Mouse (Mus musculus): Measurements from ENCODE around the gene Nat8. TPM values are rescaled to one million over a fixed set of nuclear protein-coding genes. Genes with fewer than 3 reads are reported as not detected.
"Not testable (repeated sequence)": the region's sequence is repeated elsewhere in the genome, so short reads cannot be mapped to it uniquely, and the experiment has no call there.

Gene Nat8
- total RNA-seq, 2 experiments from 2014 or later: not detected

DNA sequence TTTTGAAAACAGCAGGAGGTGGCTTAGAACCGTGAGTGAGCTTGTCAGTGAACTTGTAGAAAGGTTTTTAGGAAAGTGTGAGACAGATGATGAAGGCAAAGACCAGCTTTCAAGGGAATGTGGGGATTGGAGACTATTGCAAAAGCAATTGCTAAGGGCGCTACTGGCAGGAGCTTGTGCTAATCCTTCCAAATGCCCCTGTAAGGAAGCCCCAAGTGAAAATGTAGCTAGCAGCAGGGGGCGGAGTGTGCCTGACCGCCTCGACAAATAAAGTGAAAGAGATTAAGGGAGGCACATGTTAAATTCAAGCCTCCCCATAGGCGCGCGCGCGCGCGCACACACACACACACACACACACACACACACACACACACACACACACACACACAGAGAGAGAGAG lies 5.4 kb upstream of the Nat8 start:
- ATAC-seq (replicated peaks; ENCODE audit: poor library complexity, severe bottlenecking): peak; percentile 44; the same call in 1 of the 2 replicates

DNA sequence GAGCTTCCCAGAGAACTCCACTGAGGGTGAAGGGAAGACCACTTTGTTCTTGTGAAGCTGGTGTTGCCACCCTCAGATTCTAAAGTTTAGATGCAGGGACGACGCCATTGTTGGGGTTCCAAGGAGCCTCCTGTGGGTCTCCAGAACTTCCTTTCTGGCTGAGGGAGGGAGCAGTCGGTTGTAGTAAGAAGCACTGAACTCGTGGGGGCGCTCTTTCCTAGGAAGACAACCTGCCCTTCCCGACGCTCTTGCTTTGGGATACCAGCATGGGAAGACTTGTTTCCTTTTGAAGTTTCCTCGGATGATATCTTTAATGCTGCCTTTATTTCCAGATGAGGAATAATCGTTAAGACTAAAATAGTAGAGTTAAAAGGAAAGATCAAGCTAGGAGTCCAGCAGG lies 4.9 kb upstream of the Nat8 start:
- peak; percentile 30; the same call in 1 of the 2 replicates for ATAC-seq (replicated peaks; ENCODE audit: poor library complexity, severe bottlenecking)

DNA sequence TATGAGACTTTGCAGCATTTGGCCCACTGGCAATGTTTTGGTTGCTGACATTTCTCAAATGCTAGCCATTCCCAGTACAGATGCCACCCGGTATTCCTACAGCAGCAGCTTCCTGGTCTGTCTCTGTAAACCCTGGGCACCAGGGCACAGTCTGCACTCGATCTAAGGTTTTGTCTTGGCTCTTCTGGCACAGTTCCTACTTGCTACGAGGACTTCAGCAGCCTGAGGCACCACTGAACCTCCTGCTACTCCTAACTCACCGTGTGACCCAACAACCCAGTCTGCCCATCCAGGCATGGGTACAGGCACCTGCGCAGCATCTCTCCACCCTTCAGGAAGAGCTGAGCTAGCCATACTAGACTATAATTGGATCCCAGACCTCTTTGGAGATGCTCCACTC lies 4.2 kb upstream of the Nat8 start:
- not testable (repeated sequence) for ATAC-seq (replicated peaks; ENCODE audit: poor library complexity, severe bottlenecking)

DNA sequence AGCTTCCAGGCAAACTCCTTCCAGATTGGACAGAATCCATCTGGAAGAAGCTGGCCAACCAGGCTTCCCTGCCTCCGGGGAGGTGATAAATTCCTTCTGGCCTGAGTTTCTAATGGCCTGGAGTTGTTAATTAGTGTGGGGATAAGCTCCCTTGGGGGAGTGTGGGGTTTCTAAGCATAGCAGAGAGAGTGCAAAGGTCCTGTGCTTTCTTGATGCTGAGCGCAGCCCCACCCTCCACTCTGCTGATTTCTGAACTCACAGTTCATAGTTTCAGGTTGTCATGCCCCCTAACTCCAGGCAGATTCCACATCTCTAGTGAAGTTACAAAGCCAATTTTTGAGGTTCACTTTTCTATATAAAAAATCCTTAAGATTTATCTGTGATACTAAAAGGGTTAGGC lies 3.2 kb upstream of the Nat8 start:
- not testable (repeated sequence) for ATAC-seq (replicated peaks; ENCODE audit: poor library complexity, severe bottlenecking)

DNA sequence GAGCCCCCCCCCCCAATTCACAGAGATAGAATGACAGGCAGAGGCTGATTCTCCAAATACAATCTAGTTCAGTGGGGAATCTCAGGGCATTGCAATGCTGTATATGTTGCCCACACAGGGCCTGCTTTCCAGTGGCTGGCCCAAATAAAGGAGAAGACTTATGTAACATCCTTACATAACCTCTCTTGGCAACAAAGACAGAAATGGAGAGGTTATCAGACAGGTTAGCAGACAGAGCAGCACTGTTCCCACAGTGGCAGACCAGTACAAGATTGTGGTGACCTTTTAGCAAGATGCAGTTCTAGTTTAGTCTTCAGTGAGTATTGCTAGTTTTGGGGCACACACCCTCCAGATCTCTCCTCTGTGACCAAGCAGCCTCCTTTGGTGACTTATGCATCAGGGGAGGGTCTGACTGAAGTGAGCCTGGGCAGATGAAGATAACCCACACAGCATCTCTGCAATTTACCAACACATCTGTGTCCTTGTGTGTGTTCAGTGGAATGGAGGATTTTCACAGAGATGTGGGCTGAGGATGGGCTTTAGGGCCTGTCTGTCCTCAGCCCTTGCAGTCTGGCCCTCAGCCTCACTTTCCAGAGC lies 2.7 kb upstream of the Nat8 start:
- ATAC-seq (replicated peaks; ENCODE audit: poor library complexity, severe bottlenecking): not testable (repeated sequence)

DNA sequence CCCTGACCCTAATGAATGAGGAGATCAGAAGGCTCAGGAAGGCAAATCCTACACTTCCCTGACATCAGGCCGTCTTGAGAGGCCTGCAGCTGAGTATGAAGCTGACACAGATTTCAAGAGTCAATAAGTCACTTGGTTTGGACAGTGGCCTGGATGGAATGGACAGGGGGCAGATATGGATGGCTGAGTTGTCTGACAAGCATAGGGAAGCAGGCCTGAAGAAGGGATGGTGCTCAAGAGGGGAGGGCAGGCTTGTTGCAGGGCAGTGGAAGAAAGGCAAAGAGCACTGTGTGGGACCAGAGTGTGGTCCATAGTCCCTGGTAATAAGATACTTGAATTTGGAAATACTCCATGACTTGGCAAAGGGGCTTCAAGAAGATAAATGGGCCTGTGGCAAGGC lies 2.4 kb downstream of the Nat8 start:
- ATAC-seq (replicated peaks; ENCODE audit: poor library complexity, severe bottlenecking): no peak

DNA sequence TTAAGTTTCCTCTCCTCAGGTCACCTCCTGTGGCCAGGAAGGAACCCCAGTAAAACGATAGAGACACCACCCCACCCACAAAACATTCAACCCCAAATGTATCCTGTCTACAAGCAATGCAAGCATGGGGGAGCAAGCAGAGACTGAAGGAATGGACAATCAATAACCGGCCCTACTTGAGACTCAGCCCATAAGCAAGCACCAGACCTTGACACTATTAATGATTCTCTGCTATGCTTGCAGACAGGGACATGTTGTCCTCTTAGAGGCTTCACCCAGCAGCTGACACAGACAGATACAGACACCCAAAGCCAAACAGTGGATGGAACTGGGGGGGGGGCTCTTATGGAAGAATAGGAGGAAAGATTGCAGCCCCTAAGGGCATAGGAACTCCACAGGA lies 6.0 kb downstream of the Nat8 start:
- ATAC-seq (replicated peaks; ENCODE audit: poor library complexity, severe bottlenecking): no peak

DNA sequence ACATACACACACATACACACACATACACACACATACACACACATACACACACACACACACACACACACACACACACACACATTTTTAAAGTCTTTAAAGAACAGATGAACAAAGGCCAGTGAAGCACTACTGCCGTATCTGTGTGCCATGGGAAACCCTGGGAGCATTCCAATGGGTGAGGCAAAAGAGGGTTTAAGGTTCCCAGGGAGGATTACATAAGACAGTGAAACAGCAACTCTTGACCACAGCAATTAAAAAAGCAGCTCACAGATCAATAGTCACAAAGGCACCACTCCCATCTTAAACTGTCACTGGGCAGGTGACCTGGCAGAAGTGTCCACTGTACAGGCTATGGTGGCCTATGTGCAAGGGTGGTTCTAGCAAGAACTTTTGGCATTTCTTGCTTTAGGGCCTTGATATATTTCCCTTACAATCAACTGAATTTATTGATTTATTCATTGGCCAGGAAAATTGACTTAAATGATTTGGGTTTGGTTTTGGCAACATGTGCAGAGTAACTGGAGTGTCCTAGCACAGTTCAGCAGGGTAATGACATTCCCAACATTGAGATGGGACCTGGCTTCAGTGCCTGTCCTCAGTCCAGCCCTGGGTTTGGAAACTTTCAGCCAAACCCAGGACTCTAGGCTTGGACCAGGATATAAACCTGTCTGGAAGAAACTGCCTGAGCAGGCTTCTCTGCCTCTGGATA lies 8.3 kb downstream of the Nat8 start:
- ATAC-seq (replicated peaks; ENCODE audit: poor library complexity, severe bottlenecking): no peak

DNA sequence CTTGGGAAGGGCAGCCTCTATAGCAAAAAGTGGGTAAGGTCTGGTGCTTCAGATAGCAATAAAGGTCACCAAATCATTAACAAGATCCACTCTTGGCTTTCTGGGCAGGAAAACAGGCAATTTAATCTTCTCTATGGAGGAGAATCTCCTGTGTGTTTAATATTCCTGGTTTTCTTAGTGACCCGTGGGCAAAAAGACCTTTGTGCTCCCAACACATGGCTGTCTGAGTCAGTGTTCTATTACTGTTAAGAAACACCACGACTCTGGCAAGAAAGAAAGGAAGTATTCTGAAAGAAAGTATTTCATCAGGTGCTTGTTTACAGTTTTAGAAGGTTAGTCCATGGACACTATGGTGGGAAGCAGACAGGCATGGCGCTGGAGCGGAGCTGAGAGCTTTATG lies 9.6 kb downstream of the Nat8 start:
- no peak for ATAC-seq (replicated peaks; ENCODE audit: poor library complexity, severe bottlenecking)

DNA sequence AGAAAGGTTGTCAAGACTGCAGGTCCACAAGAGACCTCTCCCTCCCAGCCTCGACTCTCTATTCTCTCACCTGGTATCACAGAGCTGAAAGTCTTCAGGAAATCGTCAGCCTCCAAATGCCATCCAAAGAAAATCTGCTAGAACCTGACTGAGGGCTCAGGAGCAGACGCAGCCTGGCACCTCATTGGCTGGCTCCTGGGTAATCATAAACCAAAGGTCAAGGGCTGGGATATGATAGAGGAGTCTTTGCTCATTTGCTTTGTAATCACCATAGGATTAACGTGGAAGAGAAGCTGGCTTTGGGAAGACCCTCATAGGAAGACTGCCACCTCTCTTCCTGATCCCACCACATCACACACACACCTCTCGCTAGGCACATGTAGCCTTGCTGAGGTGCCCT lies 11.0 kb downstream of the Nat8 start, which contains the start of the genes Nat8f6 and Nat8f5:
TSS of gene Nat8f6 (minus strand) at position 118 of the 400 bp plus-strand sequence.
TSS of gene Nat8f5 (minus strand) at position 136 of the 400 bp plus-strand sequence.
- ATAC-seq (replicated peaks; ENCODE audit: poor library complexity, severe bottlenecking): no peak

DNA sequence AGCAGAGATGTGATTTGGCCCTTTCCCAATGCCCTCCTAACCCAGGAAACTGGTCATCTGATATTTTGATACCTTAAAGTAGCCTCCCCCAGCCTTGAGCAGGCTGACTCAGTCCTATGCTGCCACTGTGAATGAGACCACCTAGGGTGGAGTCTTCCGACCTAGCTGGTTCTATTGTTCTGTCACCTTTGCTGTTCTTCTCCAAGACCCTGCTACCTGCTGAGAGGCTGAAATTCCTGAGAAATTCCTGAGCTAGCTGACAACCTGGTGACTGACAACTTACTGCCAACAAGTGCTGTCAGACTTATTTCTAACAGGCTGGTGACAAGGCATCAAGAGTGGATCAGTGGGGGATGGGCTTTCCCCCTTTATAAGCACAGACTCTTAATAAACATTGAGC lies 13.5 kb downstream of the Nat8 start:
- no peak for ATAC-seq (replicated peaks; ENCODE audit: poor library complexity, severe bottlenecking)

DNA sequence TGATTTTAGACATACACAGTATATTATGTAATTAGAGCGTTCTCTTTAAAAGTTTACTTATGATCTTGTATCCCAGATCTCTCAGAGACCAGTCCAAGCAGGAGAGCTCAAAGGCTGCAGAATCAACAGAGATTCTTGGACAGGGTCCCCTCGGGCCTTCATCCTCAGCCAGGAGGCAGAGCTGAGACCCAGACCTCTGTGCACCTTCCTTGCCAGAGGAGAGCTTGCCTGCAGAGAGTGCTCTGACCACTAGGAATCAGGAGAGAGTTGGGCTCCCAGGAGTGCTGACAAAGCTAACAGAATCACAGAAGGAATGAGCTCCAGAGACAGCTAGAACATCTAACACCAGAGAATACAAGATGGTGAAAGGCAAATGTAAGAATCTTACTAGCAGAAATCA lies 18.5 kb downstream of the Nat8 start:
- ATAC-seq (replicated peaks; ENCODE audit: poor library complexity, severe bottlenecking): no peak

DNA sequence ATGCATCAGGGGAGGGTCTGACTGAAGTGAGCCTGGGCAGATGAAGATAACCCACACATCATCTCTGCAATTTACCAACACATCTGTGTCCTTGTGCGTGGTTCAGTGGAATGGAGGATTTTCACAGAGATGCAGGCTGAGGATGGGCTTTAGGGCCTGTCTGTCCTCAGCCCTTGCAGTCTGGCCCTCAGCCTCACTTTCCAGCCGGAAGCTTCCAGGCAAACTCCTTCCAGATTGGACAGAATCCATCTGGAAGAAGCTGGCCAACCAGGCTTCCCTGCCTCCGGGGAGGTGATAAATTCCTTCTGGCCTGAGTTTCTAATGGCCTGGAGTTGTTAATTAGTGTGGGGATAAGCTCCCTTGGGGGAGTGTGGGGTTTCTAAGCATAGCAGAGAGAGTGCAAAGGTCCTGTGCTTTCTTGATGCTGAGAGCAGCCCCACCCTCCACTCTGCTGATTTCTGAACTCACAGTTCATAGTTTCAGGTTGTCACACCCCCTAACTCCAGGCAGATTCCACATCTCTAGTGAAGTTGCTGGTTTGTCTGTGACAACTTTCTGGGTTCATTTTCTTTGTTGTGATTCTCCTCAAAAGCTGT lies 20.8 kb downstream of the Nat8 start:
- not testable (repeated sequence) for ATAC-seq (replicated peaks; ENCODE audit: poor library complexity, severe bottlenecking)

DNA sequence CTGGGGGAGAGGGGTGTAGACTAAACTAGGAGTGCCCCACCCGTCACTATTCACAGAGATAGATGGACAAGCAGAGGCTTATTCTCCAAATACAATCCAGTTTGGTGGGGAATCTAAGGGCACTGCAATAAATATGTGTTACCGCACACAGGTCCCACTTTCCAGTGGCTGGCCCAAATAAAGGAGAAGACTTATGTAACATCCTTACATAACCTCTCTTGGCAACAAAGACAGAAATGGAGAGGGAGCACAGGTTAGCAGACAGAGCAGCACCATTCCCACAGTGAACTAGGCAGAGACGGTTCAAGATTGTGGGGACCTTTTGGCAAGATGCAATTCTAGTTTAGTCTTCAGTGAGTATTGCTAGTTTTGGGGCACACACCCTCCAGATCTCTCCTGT lies 21.4 kb downstream of the Nat8 start:
- ATAC-seq (replicated peaks; ENCODE audit: poor library complexity, severe bottlenecking): not testable (repeated sequence)

DNA sequence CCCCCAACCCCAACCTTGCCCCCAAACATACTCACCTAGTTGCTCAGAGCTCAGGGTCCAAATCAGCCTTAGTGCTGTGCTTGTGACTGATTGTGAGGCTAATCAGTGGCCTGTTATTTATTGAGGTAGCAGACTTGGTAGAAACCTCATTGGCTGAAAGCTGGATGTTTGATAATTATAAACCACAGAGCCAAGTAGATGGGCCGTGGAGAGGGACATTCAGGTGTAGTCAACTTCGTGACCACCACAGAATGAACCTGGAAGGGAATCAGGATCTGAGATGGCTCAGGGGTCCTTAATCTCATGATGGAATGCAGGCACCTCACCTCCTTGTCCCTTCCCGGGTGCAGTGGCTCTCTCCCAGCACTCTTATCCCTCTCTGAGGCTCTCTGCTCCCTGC lies 22.1 kb downstream of the Nat8 start:
- not testable (repeated sequence) for ATAC-seq (replicated peaks; ENCODE audit: poor library complexity, severe bottlenecking)

DNA sequence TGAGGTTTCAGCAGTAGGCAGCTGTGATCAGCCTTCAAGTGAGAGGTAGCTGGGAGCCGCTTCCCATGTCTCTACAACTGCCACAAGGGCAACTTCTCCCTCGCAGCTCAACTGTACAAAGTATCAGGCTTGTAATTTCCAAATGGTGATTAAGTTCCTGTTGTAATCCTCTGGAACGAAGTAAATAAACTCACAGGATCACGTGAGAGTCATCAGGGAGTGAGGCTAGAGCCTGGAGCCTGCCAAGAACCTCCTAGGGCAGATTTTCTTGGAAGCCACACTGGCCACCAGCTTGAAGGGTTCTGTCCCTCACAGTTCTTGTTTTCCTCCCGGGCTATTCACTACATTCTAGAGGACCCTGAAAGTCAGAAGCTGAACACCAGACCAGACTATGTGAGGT lies 28.7 kb downstream of the Nat8 start:
- not testable (repeated sequence) for ATAC-seq (replicated peaks; ENCODE audit: poor library complexity, severe bottlenecking)

Other genes with a start within 250 kb of the Nat8 start
- 21.7 and 29.1 TPM in 2 replicates for gene Alms1, start 244.6 kb downstream of the Nat8 start, total RNA-seq (2014; fragmentation: Nextera tagmentation)
- gene Alms1, start 244.6 kb downstream of the Nat8 start, total RNA-seq (2017): 18.4 and 20.2 TPM in 2 replicates
- gene Nat8f7, start 118.9 kb downstream of the Nat8 start, total RNA-seq (2014; fragmentation: Nextera tagmentation): not detected in 2 replicates
- gene Nat8f7, start 118.9 kb downstream of the Nat8 start, total RNA-seq (2017): not detected in 2 replicates
- not detected in 2 replicates for gene Nat8f3, start 66.3 kb downstream of the Nat8 start, total RNA-seq (2014; fragmentation: Nextera tagmentation)
- not detected in 2 replicates for gene Nat8f3, start 66.3 kb downstream of the Nat8 start, total RNA-seq (2017)
- not detected in 2 replicates for gene Nat8f6, start 11.1 kb downstream of the Nat8 start, total RNA-seq (2014; fragmentation: Nextera tagmentation)
- not detected in 2 replicates for gene Nat8f6, start 11.1 kb downstream of the Nat8 start, total RNA-seq (2017)
- not detected in 2 replicates for gene Nat8f5, start 11.1 kb downstream of the Nat8 start, total RNA-seq (2014; fragmentation: Nextera tagmentation)
- not detected in 2 replicates for gene Nat8f5, start 11.1 kb downstream of the Nat8 start, total RNA-seq (2017)
- not detected in 2 replicates for gene Nat8f2, start 37.1 kb upstream of the Nat8 start, total RNA-seq (2014; fragmentation: Nextera tagmentation)
- not detected in 2 replicates for gene Nat8f2, start 37.1 kb upstream of the Nat8 start, total RNA-seq (2017)
- 0.58 and 2.0 TPM in 2 replicates for gene Nat8f4, start 72.8 kb upstream of the Nat8 start, total RNA-seq (2014; fragmentation: Nextera tagmentation)
- gene Nat8f4, start 72.8 kb upstream of the Nat8 start, total RNA-seq (2017): 0.90 and 1.3 TPM in 2 replicates
- 26.0 and 30.1 TPM in 2 replicates for gene Tprkb, start 79.8 kb upstream of the Nat8 start, total RNA-seq (2014; fragmentation: Nextera tagmentation)
- gene Tprkb, start 79.8 kb upstream of the Nat8 start, total RNA-seq (2017): 17.3 and 40.0 TPM in 2 replicates
- gene Nat8f1, start 83.6 kb upstream of the Nat8 start, total RNA-seq (2014; fragmentation: Nextera tagmentation): 6.9 and 10.4 TPM in 2 replicates
- gene Nat8f1, start 83.6 kb upstream of the Nat8 start, total RNA-seq (2017): 3.4 and 3.7 TPM in 2 replicates
- gene Dusp11, start 129.6 kb upstream of the Nat8 start, total RNA-seq (2014; fragmentation: Nextera tagmentation): 56.9 and 57.9 TPM in 2 replicates
- 44.0 and 45.4 TPM in 2 replicates for gene Dusp11, start 129.6 kb upstream of the Nat8 start, total RNA-seq (2017)
- gene Figla, start 184.1 kb upstream of the Nat8 start, total RNA-seq (2014; fragmentation: Nextera tagmentation): not detected in 2 replicates
- not detected in 2 replicates for gene Figla, start 184.1 kb upstream of the Nat8 start, total RNA-seq (2017)
- gene Add2, start 196.6 kb upstream of the Nat8 start, total RNA-seq (2014; fragmentation: Nextera tagmentation): 0.21 TPM in 1 of 2 replicates, not detected in the other
- 0.22 and 1.5 TPM in 2 replicates for gene Add2, start 196.6 kb upstream of the Nat8 start, total RNA-seq (2017)